ENCODE assay signal across 7 mouse cellular contexts in genomic region chrX:12610541-12610940, GRCm38 (mm10). TPM values are rescaled to one million over a fixed set of nuclear protein-coding genes. Genes with fewer than 3 reads are reported as not detected.
A peak's percentile ranks its signal among the peaks of the same experiment; 100 is the strongest.
DNase-seq lines count a peak whose midpoint lies in the region; ATAC-seq and TF ChIP-seq lines count a peak whose summit lies in the region.
"Not testable (repeated sequence)": the region's sequence is repeated elsewhere in the genome, so short reads cannot be mapped to it uniquely, and the experiment has no call there.

No protein-coding gene starts in this region.

- not testable (repeated sequence) for H3K27me3 ChIP-seq in MEL (ENCODE audit: control insufficient read depth in 1 of 2, insufficient read depth in 2 of 2, low read length in 2 of 2); intestine, embryonic 16.5 days (replicated peaks; ENCODE audit: control insufficient read depth, insufficient read depth, low read length); small intestine, adult 2 months (ENCODE audit: control insufficient read depth, insufficient read depth, low read length)

- not testable (repeated sequence) for TF ChIP-seq RAD21 in MEL (IDR thresholded peaks at IDR 0.05; ENCODE audit: low read depth, low read length)

- H3K36me3 ChIP-seq in ES-E14 (ENCODE audit: control insufficient read depth, insufficient read depth, low read length, poor library complexity, severe bottlenecking) (peaks cover 15% of the 10 kb centered on the region), MEL (ENCODE audit: control insufficient read depth in 1 of 2, insufficient read depth in 2 of 2, low read length in 2 of 2) (peaks cover 12 to 27% of the 10 kb centered on the region in 2 experiments)
- not testable (repeated sequence) for H3K36me3 ChIP-seq in intestine, embryonic 16.5 days (ENCODE audit: control insufficient read depth, insufficient read depth, low read length)
- peaks cover 17% of the 10 kb centered on the region for H3K36me3 ChIP-seq in small intestine, adult 2 months (ENCODE audit: control insufficient read depth, insufficient read depth, low read length)

- DNase-seq in ES-CJ7 (ENCODE audit: low read depth, low spot score) (peak; percentile 79), MEL (ENCODE audit: low read depth, low spot score) (peak; percentile 14), R1 (ENCODE audit: low read depth, low spot score) (peak; percentile 92), ZHBTc4 (ENCODE audit: low read depth, low spot score) (peak; percentile 87)
- not testable (repeated sequence) for DNase-seq in ES-E14 (ENCODE audit: low read depth, low spot score)

- H3K9ac ChIP-seq in ES-E14 (ENCODE audit: insufficient read depth, low read depth, low read length, poor library complexity, severe bottlenecking); MEL (ENCODE audit: control insufficient read depth, low read depth, low read length, poor library complexity, severe bottlenecking); intestine, embryonic 16.5 days (ENCODE audit: low read depth, low read length): not testable (repeated sequence)

- in situ Hi-C loops in ES-E14 (cut with MboI; ENCODE audit: low sequenced_read_pairs in 2 of 2, unreplicated experiment in 2 of 2) = loop anchor here in 1 of 2 experiments (25.0 kb wide), 1 partner anchor 98 kb away; no protein-coding TSS in a partner anchor

- not testable (repeated sequence) for TF ChIP-seq EP300 in MEL (IDR thresholded peaks at IDR 0.05; ENCODE audit: low read depth in 1 of 2, low read length in 2 of 2)

- not testable (repeated sequence) for H3K4me3 ChIP-seq in ES-E14 (ENCODE audit: insufficient read depth in 1 of 2, low read depth in 1 of 2, low read length in 2 of 2, poor library complexity in 1 of 2, severe bottlenecking in 1 of 2); MEL (ENCODE audit: control insufficient read depth in 1 of 2, insufficient read depth in 1 of 2, low read depth in 2 of 2, low read length in 2 of 2); intestine, embryonic 16.5 days (ENCODE audit: low read length); small intestine, adult 2 months (ENCODE audit: low read depth, low read length)

- not testable (repeated sequence) for H3K79me2 ChIP-seq in MEL (ENCODE audit: control insufficient read depth, insufficient read depth, low read length, poor library complexity)

- peak; percentile 27; the same call in 1 of the 2 replicates for ATAC-seq in intestine, embryonic 16.5 days

- not testable (repeated sequence) for TF ChIP-seq POLR2A in MEL (IDR thresholded peaks at IDR 0.05; ENCODE audit: control insufficient read depth in 1 of 2, insufficient read depth in 1 of 2, low read depth in 1 of 2, low read length in 2 of 2, poor library complexity in 1 of 2); small intestine, adult 2 months (IDR thresholded peaks at IDR 0.05; ENCODE audit: low read depth, low read length)

- TF ChIP-seq CTCF in MEL (IDR thresholded peaks at IDR 0.05 in 2 of 3, conservative IDR thresholded peaks at IDR 0.05 in 1 of 3; ENCODE audit: control insufficient read depth in 1 of 3, insufficient read depth in 1 of 3, low read depth in 2 of 3, low read length in 3 of 3, poor library complexity in 1 of 3, severe bottlenecking in 1 of 3); small intestine, adult 2 months (IDR thresholded peaks at IDR 0.05; ENCODE audit: extremely low read depth, insufficient read length, insufficient replicate concordance, low read depth, low read length): not testable (repeated sequence)

- H3K9me3 ChIP-seq in ES-E14 (ENCODE audit: control insufficient read depth, insufficient read depth, low read depth, low read length); MEL (replicated peaks; ENCODE audit: insufficient read depth, low read length); intestine, embryonic 16.5 days (ENCODE audit: control insufficient read depth, low read length): not testable (repeated sequence)

- H3K4me1 ChIP-seq in ES-E14 (ENCODE audit: control insufficient read depth in 2 of 2, insufficient read depth in 2 of 2, low read length in 2 of 2, poor library complexity in 1 of 2); intestine, embryonic 16.5 days (ENCODE audit: control insufficient read depth, insufficient read depth, low read length); small intestine, adult 2 months (ENCODE audit: control insufficient read depth, insufficient read depth, insufficient read length, low read length): not testable (repeated sequence)
- H3K4me1 ChIP-seq in MEL (ENCODE audit: control insufficient read depth in 1 of 2, insufficient read depth in 2 of 2, low read length in 2 of 2) = peaks cover 16 to 22% of the 10 kb centered on the region in 2 experiments

- peak overlapping the region; percentile 22; the same call in 1 of the 2 replicates for H3K27ac ChIP-seq in ES-E14 (ENCODE audit: insufficient read depth, low read depth, low read length, poor library complexity, severe bottlenecking)
- not testable (repeated sequence) for H3K27ac ChIP-seq in MEL (ENCODE audit: control insufficient read depth, low read depth, low read length); intestine, embryonic 16.5 days (ENCODE audit: low read length)
- H3K27ac ChIP-seq in small intestine, adult 2 months (ENCODE audit: insufficient read depth, low read depth, low read length) = peak overlapping the region; percentile 85

- not testable (repeated sequence) for H3K4me2 ChIP-seq in intestine, embryonic 16.5 days (ENCODE audit: low read depth, low read length)

RNA-seq across cellular contexts. Expression of gene Atp6ap2, which starts 22.9 kb away (rescaled TPM):
- total RNA-seq in ES-E14 (2012; rRNA removed) (67.0 and 84.8 TPM in 2 replicates), MEL (2012; rRNA removed) (54.9 and 56.4 TPM in 2 replicates)
- polyA plus RNA-seq in MEL (2012; ENCODE audit: insufficient read depth in 1 of 2, insufficient read length in 2 of 2, low read depth in 1 of 2, low replicate concordance in 2 of 2, missing spikeins in 1 of 2) = 100 to 1,000 TPM in 1 of 2 experiments, 10 to 100 TPM in 1; 47.6 to 323 TPM
- 187 and 197 TPM in 2 replicates for polyA plus RNA-seq in intestine, embryonic 16.5 days (2015; fragmentation: Nextera tagmentation; extraction: Ambion mirVana)
- 3.3 and 6.7 TPM in 2 replicates for polyA plus RNA-seq in small intestine, adult 2 months (2012; rRNA removed)
